Mouse (Mus musculus): Measurements from ENCODE around the gene Olfr1506.
"Not testable (repeated sequence)": the region's sequence is repeated elsewhere in the genome, so short reads cannot be mapped to it uniquely, and the experiment has no call there.

Gene Olfr1506

DNA sequence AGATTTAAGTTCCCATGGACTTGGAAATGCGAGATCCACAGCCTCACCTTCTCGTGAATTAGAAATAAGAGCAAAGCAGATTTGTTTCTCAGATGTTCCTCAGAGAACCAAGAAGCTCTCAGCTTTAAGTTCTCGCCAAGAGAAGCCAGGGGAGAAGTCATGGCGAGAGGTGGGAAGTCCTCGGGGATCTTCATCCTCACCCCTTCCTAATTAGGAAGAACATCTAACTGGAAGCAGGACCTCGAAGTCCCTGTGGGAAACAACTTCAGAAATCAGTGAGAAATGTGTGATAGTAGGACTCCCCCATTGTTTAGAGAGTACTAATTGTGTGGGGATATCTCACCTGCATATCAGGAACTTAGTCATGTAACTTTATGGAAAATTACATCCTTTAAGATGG lies at the start of gene Olfr1506:
TSS of gene Olfr1506 (minus strand) at position 101 of the 400 bp plus-strand sequence.
- not testable (repeated sequence) for DNase-seq (ENCODE audit: extremely low spot score, low read depth, low spot score)

DNA sequence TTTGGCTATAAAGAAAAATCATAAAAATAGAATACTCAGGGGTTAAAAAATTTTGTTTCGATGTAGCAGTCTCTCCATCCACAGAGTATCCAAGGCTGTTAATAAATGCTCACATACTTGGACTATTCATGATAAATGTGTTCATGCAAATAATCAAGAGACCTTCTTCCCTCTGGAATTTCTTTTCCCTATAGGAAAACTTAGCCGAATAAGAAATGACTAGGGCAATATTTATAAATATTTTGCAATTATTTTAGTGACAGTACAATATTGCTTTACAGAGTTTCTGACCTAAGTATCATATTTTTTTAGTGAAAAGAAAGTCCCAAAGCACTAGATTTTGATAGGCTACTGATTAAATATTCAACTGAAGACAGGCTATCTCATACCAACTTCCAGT lies 46.6 kb upstream of the Olfr1506 start, which contains the start of gene Olfr1271:
TSS of gene Olfr1271 (minus strand) at position 101 of the 400 bp plus-strand sequence.
- DNase-seq (ENCODE audit: extremely low spot score, low read depth, low spot score), result no peak

- DNase-seq (ENCODE audit: extremely low spot score, low read depth, low spot score), result no peak
Measured at GRCm38 (mm10) chr2:90257492-90257891, 33.2 kb upstream of the Olfr1506 start, which contains the start of gene Olfr142. Olfr142 (minus strand) TSS chr2:90257592.

DNA sequence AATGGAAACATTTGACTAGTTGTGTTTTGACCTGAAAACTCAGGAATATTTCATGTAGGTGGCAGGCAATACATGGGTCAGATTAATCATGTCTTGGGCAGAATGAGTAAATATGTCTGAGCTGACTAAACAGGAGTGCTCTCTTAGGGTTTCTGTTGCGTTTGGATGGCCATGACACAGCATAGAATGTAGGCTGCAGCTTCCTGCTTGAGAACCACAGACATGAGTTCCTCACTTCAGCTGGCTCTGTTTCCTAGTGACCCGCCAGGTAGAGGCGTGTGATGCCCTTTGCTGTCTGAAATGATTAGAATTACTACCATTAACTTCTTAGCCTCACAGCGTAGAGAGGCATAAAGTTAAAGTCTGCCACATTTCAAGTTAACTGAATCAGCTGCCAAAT lies 24.7 kb downstream of the Olfr1506 start:
- DNase-seq (ENCODE audit: extremely low spot score, low read depth, low spot score), result not testable (repeated sequence)

DNA sequence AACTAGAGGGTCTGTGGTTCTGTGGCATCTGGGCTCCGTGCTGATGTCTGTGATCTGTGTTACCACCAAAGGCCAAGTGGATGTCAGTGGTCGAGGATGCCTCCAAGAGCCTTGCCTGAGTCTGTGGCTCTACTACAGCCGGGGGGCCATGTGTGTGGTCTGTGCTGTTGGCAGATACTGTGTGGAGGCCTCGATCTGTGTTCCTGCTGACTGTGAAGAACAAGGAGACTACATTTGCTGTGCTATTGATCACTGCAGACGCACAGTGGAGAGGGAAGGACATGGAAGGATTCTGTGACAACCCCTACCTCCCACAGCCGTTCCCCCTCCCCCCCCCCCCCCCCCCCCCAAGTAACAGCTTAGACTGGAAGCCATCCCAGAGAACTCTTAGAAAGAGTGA lies 29.0 kb downstream of the Olfr1506 start:
- DNase-seq (ENCODE audit: extremely low spot score, low read depth, low spot score), result not testable (repeated sequence)

DNA sequence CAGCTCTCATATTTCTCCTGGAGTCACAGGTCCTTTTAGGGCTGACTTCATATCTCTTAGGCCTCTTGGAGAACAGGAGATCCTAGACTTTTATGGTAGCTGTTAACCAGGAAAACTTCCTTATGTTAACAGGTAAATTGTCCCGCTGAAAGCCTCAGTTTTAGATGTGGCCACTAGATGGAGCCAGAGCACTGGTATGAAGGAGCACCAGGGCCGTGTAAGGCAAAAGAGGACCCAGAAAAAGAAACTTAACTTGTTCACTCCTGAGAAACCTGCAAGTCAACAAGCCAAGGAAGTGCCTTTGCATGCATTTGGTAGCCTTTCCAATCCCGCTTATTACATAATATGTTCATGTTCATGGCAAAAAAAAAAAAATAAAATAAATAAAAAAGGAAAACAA lies 29.5 kb downstream of the Olfr1506 start:
- DNase-seq (ENCODE audit: extremely low spot score, low read depth, low spot score), result not testable (repeated sequence)

- not testable (repeated sequence) for DNase-seq (ENCODE audit: extremely low spot score, low read depth, low spot score)
Measured at GRCm38 (mm10) chr2:90187082-90187481, 37.2 kb downstream of the Olfr1506 start.

GRCm38 (mm10) chr2:90186082-90186481 lies 38.2 kb downstream of the Olfr1506 start:
- DNase-seq (ENCODE audit: extremely low spot score, low read depth, low spot score), result not testable (repeated sequence)

Measured in hindlimb bud, embryonic 11.5 days (tissue).